Mouse (Mus musculus) megakaryocyte, embryonic 14.5 days (primary cell): ENCODE data around the gene Gm21988.

Experiments used
- FLI1 ChIP-seq: IDR thresholded peaks from 2 replicates; pipeline ENCODE4 v1.6.1; 2012; ENCODE audit warnings: low read length, inconsistent platforms, mixed read lengths
- GATA1 ChIP-seq: IDR thresholded peaks from 3 replicates; pipeline ENCODE4 v1.6.1; 2012; ENCODE audit warnings: mixed read lengths, low read length, inconsistent platforms, borderline replicate concordance

DNA sequence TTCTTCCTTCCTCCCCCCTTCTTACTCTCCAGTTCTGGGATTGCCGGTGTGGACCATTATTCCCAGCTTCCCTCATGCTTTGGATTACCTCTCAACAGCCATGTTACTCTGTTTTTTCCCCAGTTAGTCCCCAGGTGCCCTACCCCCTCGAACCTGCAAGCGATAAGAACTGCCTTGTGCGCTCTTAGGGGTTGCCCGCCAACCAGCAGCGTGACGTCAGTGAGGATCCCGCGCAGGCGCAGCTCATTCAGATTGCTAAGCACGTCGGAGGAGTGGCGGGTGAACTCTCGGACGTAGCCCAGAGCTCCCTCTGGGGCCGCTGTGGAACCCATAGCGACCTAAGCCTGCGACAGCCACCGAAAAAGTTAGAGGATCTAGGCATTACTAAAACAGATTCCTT is 10.8 kb downstream of the Gm21988 start:
- no peak for TF ChIP-seq GATA1
- TF ChIP-seq FLI1: no peak
